Mouse (Mus musculus) liver, embryonic 14.5 days (tissue): ENCODE measurements around the gene Myh9. TPM values are rescaled to one million over a fixed set of nuclear protein-coding genes. Genes with fewer than 3 reads are reported as not detected.

Experiments
- ATAC-seq: fragments of 200-750 bp; cut with Nextera tagmentation; 2 replicates; pipeline ENCODE4 v1.8.0; 2017; ENCODE audit warnings: moderate number of reproducible peaks, mild to moderate bottlenecking, moderate library complexity; ENCODE audit not compliant: insufficient read depth
- DNase-seq, 3 experiments: peaks; one replicate each; pipeline ENCODE4 v3.0.0-alpha.2; 2012 to 2013; ENCODE audit warnings: low read depth in 3 of 3, low spot score in 3 of 3
- H3K27ac ChIP-seq: fragments of 300-500 bp; sonication (generic); 2 replicates; pipeline ENCODE4 v1.5.1; 2014; ENCODE audit warnings: moderate library complexity, mild to moderate bottlenecking, control low read depth, inconsistent platforms
- H3K27me3 ChIP-seq: fragments of 300-500 bp; sonication (generic); 2 replicates; pipeline ENCODE4 v1.6.1; 2014; ENCODE audit warnings: mild to moderate bottlenecking, low read length, moderate library complexity; ENCODE audit not compliant: control insufficient read depth, insufficient read depth
- H3K36me3 ChIP-seq: fragments of 300-500 bp; sonication (generic); replicated peaks from 2 replicates; pipeline ENCODE4 v1.6.1; 2014; ENCODE audit warnings: low read depth; ENCODE audit not compliant: control insufficient read depth, insufficient read depth
- H3K4me1 ChIP-seq, 2 experiments: fragments of 200-500 bp in 1 of 2; fragments of 300-500 bp in 1 of 2; sonication (generic) in 1 of 2; replicated peaks; 2 replicates each; pipeline ENCODE4 v1.6.1; 2012 to 2014; ENCODE audit warnings: antibody characterized with exemption in 1 of 2, inconsistent platforms in 1 of 2, low read length in 1 of 2; ENCODE audit not compliant: control insufficient read depth in 2 of 2, insufficient read depth in 2 of 2
- H3K4me2 ChIP-seq: fragments of 300-500 bp; sonication (generic); 2 replicates; pipeline ENCODE4 v1.6.1; 2014; ENCODE audit warnings: low read depth, mild to moderate bottlenecking, control low read depth, moderate library complexity
- H3K4me3 ChIP-seq, 2 experiments: fragments of 200-500 bp in 1 of 2; fragments of 300-500 bp in 1 of 2; sonication (generic) in 1 of 2; 2 replicates each; pipeline ENCODE4 v1.5.1; 2012 to 2014; ENCODE audit warnings: low read depth in 2 of 2, low read length in 2 of 2, mild to moderate bottlenecking in 2 of 2, control low read depth in 1 of 2, inconsistent platforms in 1 of 2, moderate library complexity in 1 of 2; ENCODE audit not compliant: insufficient read depth in 1 of 2
- H3K9ac ChIP-seq: fragments of 300-500 bp; sonication (generic); replicated peaks from 2 replicates; pipeline ENCODE4 v1.6.1; 2014; ENCODE audit warnings: mild to moderate bottlenecking, control low read depth, moderate library complexity
- H3K9me3 ChIP-seq: fragments of 300-500 bp; sonication (generic); 2 replicates; pipeline ENCODE4 v1.6.1; 2016; ENCODE audit warnings: low read length, mixed read lengths; ENCODE audit not compliant: control insufficient read depth
- CTCF ChIP-seq: IDR thresholded peaks from 2 replicates; pipeline ENCODE4 v1.5.1; 2016; ENCODE audit warnings: antibody characterized with exemption, low read depth, control low read depth
- EP300 ChIP-seq: IDR thresholded peaks from 2 replicates; pipeline ENCODE4 v1.6.1; 2016; ENCODE audit warnings: antibody characterized with exemption, low read depth
- WGBS: fragments of 180-500 bp; shearing (Covaris S2); extraction: QIAGEN DNeasy Blood & Tissue Kit; methylation state at CpG from one replicate; pipeline ENCODE4 v1.1.7; 2014; ENCODE audit not compliant: insufficient replicate concordance; 5-methylcytosine and 5-hydroxymethylcytosine counted together
- polyA plus RNA-seq, 2 experiments: library from polyadenylated mRNA; depleted of rRNA in 1 of 2; stranded (reverse) in 1 of 2; unstranded in 1 of 2; fragments of >200 nt; fragmentation: Nextera tagmentation in 1 of 2; extraction: Ambion mirVana in 1 of 2; gene quantifications; 2 replicates each; pipeline versions ENCODE4 v1.2.1 to v1.2.3; 2012 to 2014

Gene Myh9
- polyA plus RNA-seq, 2 experiments: 21.3 to 21.9 TPM

- H3K4me2 ChIP-seq: no peak overlapping the region
- H3K27me3 ChIP-seq: no peaks in the 10 kb centered on the region
- no peaks in the 10 kb centered on the region for H3K9me3 ChIP-seq
- no peaks in the 10 kb centered on the region; the same call in 1 of the 2 replicates for H3K36me3 ChIP-seq
- 48% methylated on average over 2 of the region's 2 CpGs for WGBS
- TF ChIP-seq EP300: no peak
- no peak for TF ChIP-seq CTCF
- H3K27ac ChIP-seq: no peak overlapping the region
- H3K4me3 ChIP-seq: no peak overlapping the region
- peaks cover 24 to 61% of the 10 kb centered on the region in 2 experiments for H3K4me1 ChIP-seq
- no peak for ATAC-seq
- H3K9ac ChIP-seq: no peak overlapping the region
- no peak for DNase-seq
Measured at GRCm38 (mm10) chr15:77831138-77831579, 10.8 kb downstream of the Myh9 start.

- WGBS: 48% methylated on average over 5 of the region's 5 CpGs
- H3K4me2 ChIP-seq: no peak overlapping the region
Measured at GRCm38 (mm10) chr15:77830481-77831137, 11.4 kb downstream of the Myh9 start.

GRCm38 (mm10) chr15:77829542-77829941, 12.4 kb downstream of the Myh9 start:
- no peak for ATAC-seq
- 70% methylated on average over 2 of the region's 2 CpGs for WGBS

More at GRCm38 (mm10) chr15:77830481-77831137, 11.4 kb downstream of the Myh9 start:
- H3K27me3 ChIP-seq: no peaks in the 10 kb centered on the region
- H3K4me1 ChIP-seq: peaks cover 24 to 58% of the 10 kb centered on the region in 2 experiments
- H3K9me3 ChIP-seq: no peaks in the 10 kb centered on the region
- TF ChIP-seq CTCF: no peak
- TF ChIP-seq EP300: no peak
- H3K4me3 ChIP-seq: no peak overlapping the region
- no peak overlapping the region for H3K9ac ChIP-seq
- H3K27ac ChIP-seq: no peak overlapping the region
- no peak for ATAC-seq
- DNase-seq: no peak
- H3K36me3 ChIP-seq: no peaks in the 10 kb centered on the region; the same call in 1 of the 2 replicates

GRCm38 (mm10) chr15:77828910-77829309, 13.1 kb downstream of the Myh9 start:
- Histone ChIP-seq H3K4me2 (no peak overlapping the region), H3K36me3 (no peaks in the 10 kb centered on the region; the same call in 1 of the 2 replicates), H3K9me3 (no peaks in the 10 kb centered on the region), H3K9ac (no peak overlapping the region), H3K4me3 (no peak overlapping the region), H3K27me3 (no peaks in the 10 kb centered on the region), H3K27ac (no peak overlapping the region), H3K4me1 (peaks cover 14 to 54% of the 10 kb centered on the region in 2 experiments)
- DNase-seq: no peak
- TF ChIP-seq EP300 (no peak), CTCF (no peak)
- 68% methylated on average over 6 of the region's 6 CpGs for WGBS
- no peak for ATAC-seq

More at GRCm38 (mm10) chr15:77829542-77829941, 12.4 kb downstream of the Myh9 start:
- Histone ChIP-seq H3K4me2 (no peak overlapping the region), H3K9me3 (no peaks in the 10 kb centered on the region), H3K36me3 (no peaks in the 10 kb centered on the region; the same call in 1 of the 2 replicates), H3K9ac (no peak overlapping the region), H3K4me3 (no peak overlapping the region), H3K27me3 (no peaks in the 10 kb centered on the region), H3K27ac (no peak overlapping the region), H3K4me1 (peaks cover 15 to 53% of the 10 kb centered on the region in 2 experiments)
- DNase-seq: no peak
- TF ChIP-seq EP300 (no peak), CTCF (no peak)

GRCm38 (mm10) chr15:77828242-77828641, 13.7 kb downstream of the Myh9 start:
- Histone ChIP-seq H3K9me3 (no peaks in the 10 kb centered on the region), H3K4me3 (no peak overlapping the region), H3K36me3 (no peaks in the 10 kb centered on the region; the same call in 1 of the 2 replicates), H3K27me3 (no peaks in the 10 kb centered on the region), H3K4me1 (peaks cover 14 to 54% of the 10 kb centered on the region in 2 experiments), H3K9ac (no peak overlapping the region), H3K27ac (no peak overlapping the region), H3K4me2 (no peak overlapping the region)
- DNase-seq (no peak), ATAC-seq (no peak)
- 86% methylated on average over 12 of the region's 12 CpGs for WGBS
- TF ChIP-seq CTCF: no peak
- no peak for TF ChIP-seq EP300
